Mouse (Mus musculus) small intestine, adult 2 months (tissue): ENCODE data around the gene Ppp1r18. TPM values are rescaled to one million over a fixed set of nuclear protein-coding genes. Genes with fewer than 3 reads are reported as not detected.

ENCODE experiments used
- H3K27ac ChIP-seq: fragments of 200-500 bp; 2 replicates; pipeline ENCODE4 v1.5.1; 2012; ENCODE audit warnings: low read depth, low read length, control low read depth, inconsistent platforms; ENCODE audit not compliant: insufficient read depth
- H3K27me3 ChIP-seq: fragments of 200-500 bp; 2 replicates; pipeline ENCODE4 v1.6.1; 2012; ENCODE audit warnings: mild to moderate bottlenecking, moderate library complexity, low read length, inconsistent platforms; ENCODE audit not compliant: control insufficient read depth, insufficient read depth
- H3K36me3 ChIP-seq: fragments of 200-500 bp; 2 replicates; pipeline ENCODE4 v1.6.1; 2012; ENCODE audit warnings: mild to moderate bottlenecking, low read length, control low read depth, inconsistent platforms; ENCODE audit not compliant: control insufficient read depth, insufficient read depth
- H3K4me1 ChIP-seq: fragments of 200-500 bp; 2 replicates; pipeline ENCODE4 v1.6.1; 2012; ENCODE audit warnings: low read length, inconsistent platforms, mixed read lengths; ENCODE audit not compliant: control insufficient read depth, insufficient read depth, insufficient read length
- H3K4me3 ChIP-seq: fragments of 200-500 bp; 2 replicates; pipeline ENCODE4 v1.5.1; 2012; ENCODE audit warnings: low read depth, mild to moderate bottlenecking, control low read depth, inconsistent platforms, low read length, moderate library complexity
- CTCF ChIP-seq: fragments of 200-500 bp; IDR thresholded peaks from 2 replicates; pipeline ENCODE4 v1.5.1; 2012; ENCODE audit warnings: low read depth, mild to moderate bottlenecking, control low read depth, inconsistent platforms, low read length, moderate library complexity, mixed read lengths; ENCODE audit not compliant: insufficient replicate concordance, insufficient read length; ENCODE audit errors: extremely low read depth
- POLR2A ChIP-seq: fragments of 200-500 bp; IDR thresholded peaks from 2 replicates; pipeline ENCODE4 v1.6.1; 2012; ENCODE audit warnings: low read depth, mild to moderate bottlenecking, control low read depth, inconsistent platforms, low read length, moderate library complexity
- WGBS: fragments of 180-500 bp; shearing (Covaris S2); methylation state at CpG from one replicate; pipeline ENCODE4 v1.1.7; 2018; 5-methylcytosine and 5-hydroxymethylcytosine counted together
- polyA plus RNA-seq: library from polyadenylated mRNA; depleted of rRNA; stranded (reverse); fragments of >200 nt; gene quantifications from 2 replicates; pipeline ENCODE4 v1.2.3, GENCODE M21; 2012

The Ppp1r18 gene
- polyA plus RNA-seq, 1 experiment = 22.0 TPM

- H3K4me1 ChIP-seq = peaks cover 16% of the 10 kb centered on the region
- peak overlapping the region; percentile 50 for H3K4me3 ChIP-seq
- TF ChIP-seq CTCF = no peak
- TF ChIP-seq POLR2A = no peak
- no peaks in the 10 kb centered on the region for H3K36me3 ChIP-seq
- 59% methylated on average over 9 of the region's 9 CpGs for WGBS
- H3K27me3 ChIP-seq = no peaks in the 10 kb centered on the region
- peak overlapping the region; percentile 96 for H3K27ac ChIP-seq
These were observed 4.9 kb downstream of the Ppp1r18 start for GRCm38 (mm10) chr17:35870151-35870883.

GRCm38 (mm10) chr17:35870884-35871696 is 5.7 kb downstream of the Ppp1r18 start:
- peak; percentile 48; the same call in 1 of the 2 replicates for TF ChIP-seq CTCF
- no peak for TF ChIP-seq POLR2A
- peaks cover 13% of the 10 kb centered on the region for H3K4me1 ChIP-seq
- no peaks in the 10 kb centered on the region for H3K27me3 ChIP-seq
- H3K36me3 ChIP-seq = no peaks in the 10 kb centered on the region
- H3K27ac ChIP-seq = peak overlapping the region; percentile 96
- 71% methylated on average over 8 of the region's 8 CpGs for WGBS
- H3K4me3 ChIP-seq = peak overlapping the region; percentile 50

GRCm38 (mm10) chr17:35873774-35874519 is 8.6 kb downstream of the Ppp1r18 start:
- Histone ChIP-seq H3K27me3 (no peaks in the 10 kb centered on the region), H3K36me3 (no peaks in the 10 kb centered on the region), H3K27ac (no peak overlapping the region), H3K4me3 (no peak overlapping the region), H3K4me1 (peaks cover 5% of the 10 kb centered on the region; the same call in 1 of the 2 replicates)
- WGBS = 22% methylated on average over 21 of the region's 21 CpGs
- TF ChIP-seq CTCF (peak; percentile 95), POLR2A (no peak)

- no peak for TF ChIP-seq POLR2A
- TF ChIP-seq CTCF = no peak
- Histone ChIP-seq H3K4me1 (peaks cover 3% of the 10 kb centered on the region; the same call in 1 of the 2 replicates), H3K36me3 (no peaks in the 10 kb centered on the region), H3K27ac (no peak overlapping the region), H3K27me3 (no peaks in the 10 kb centered on the region), H3K4me3 (no peak overlapping the region)
- 83% methylated on average over 6 of the region's 6 CpGs for WGBS
These were observed 9.3 kb downstream of the Ppp1r18 start for GRCm38 (mm10) chr17:35874721-35875120.

GRCm38 (mm10) chr17:35879245-35880057 is 14.1 kb downstream of the Ppp1r18 start, which contains the start of gene Dhx16:
Gene Dhx16, plus strand, starts transcription at chr17:35879819.
- TF ChIP-seq CTCF (peak; percentile 85), POLR2A (peak; percentile 55)
- Histone ChIP-seq H3K4me1 (peaks cover 2% of the 10 kb centered on the region), H3K27me3 (no peaks in the 10 kb centered on the region), H3K4me3 (peak within 1 kb of the TSS; percentile 81), H3K36me3 (peaks cover 27% of the 10 kb centered on the region), H3K27ac (peak within 1 kb of the TSS; percentile 32)
- 5% methylated on average over 66 of the region's 66 CpGs for WGBS

- 94% methylated on average over 17 of the region's 17 CpGs for WGBS
- Histone ChIP-seq H3K4me3 (no peak overlapping the region), H3K4me1 (peaks cover 2% of the 10 kb centered on the region), H3K27me3 (no peaks in the 10 kb centered on the region), H3K27ac (no peak overlapping the region), H3K36me3 (peaks cover 54% of the 10 kb centered on the region)
- no peak for TF ChIP-seq POLR2A
- TF ChIP-seq CTCF = no peak
These were observed 17.5 kb downstream of the Ppp1r18 start for GRCm38 (mm10) chr17:35882924-35883323.
